Mouse (Mus musculus): Measurements from ENCODE around the gene Pkd2.

- TF ChIP-seq CTCF (IDR thresholded peaks at IDR 0.05; ENCODE audit: insufficient read depth, low read depth, low read length) = no peak
- TF ChIP-seq POLR2A (IDR thresholded peaks at IDR 0.05; ENCODE audit: insufficient read depth, low read depth, low read length) = no peak
Observed at GRCm38 (mm10) chr5:104491561-104491960, 32.3 kb downstream of the Pkd2 start.

All from olfactory bulb, adult 2 months (tissue).